Mouse (Mus musculus): ENCODE results near the gene Ssh2. TPM values are rescaled to one million over a fixed set of nuclear protein-coding genes. Genes with fewer than 3 reads are reported as not detected.
"Not testable (repeated sequence)": the region's sequence is repeated elsewhere in the genome, so short reads cannot be mapped to it uniquely, and the experiment has no call there.

The Ssh2 gene
- total RNA-seq, 2 experiments from 2014 or later: 46.9 to 49.6 TPM

DNA sequence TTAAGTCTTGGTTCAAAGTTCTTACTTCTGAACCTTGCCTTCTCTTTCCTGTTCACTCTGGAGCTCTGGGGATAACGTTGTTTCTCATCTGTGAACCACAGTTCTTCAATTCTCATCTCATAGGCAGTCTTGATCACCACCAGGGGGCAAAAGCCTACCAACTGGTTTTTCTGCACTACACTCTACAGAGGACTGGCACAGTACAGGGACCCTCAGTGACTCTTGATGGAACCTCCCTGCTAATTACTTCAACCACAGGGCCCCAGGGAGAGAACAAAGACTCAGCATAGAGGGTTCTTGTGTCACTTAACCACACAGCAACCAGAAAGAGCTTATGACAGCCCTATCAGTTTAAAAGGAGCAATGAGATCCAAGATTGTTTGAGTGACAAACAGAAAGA lies 1.3 kb upstream of the Ssh2 start:
- peak; percentile 57 to 67 for DNase-seq (ENCODE audit: extremely low spot score in 1 of 2, low spot score in 2 of 2)
- intact Hi-C loops (cut with DNase I): loop anchor here (2.0 to 5.0 kb wide), 3 partner anchors 94 to 228 kb away; no protein-coding TSS in a partner anchor

DNA sequence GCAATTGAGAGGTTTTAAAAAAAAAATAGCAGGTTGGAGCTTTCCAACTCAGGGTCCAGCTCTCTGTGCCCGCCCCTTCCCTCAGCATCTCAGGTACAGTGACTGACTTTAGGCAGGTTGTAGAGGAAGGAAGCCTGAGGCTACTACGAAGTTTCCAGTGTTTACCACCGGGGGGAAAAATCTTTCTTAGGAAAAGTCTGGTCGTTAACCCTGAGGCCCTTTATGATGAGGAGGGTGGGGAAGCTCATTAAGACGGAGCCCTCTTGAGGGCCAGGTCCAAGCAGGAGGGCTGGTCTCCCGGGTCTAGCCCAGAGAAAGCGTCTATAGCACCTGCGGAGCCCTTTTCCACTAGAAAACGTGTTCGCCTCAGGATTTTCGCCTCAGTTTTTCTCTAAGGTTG lies 604 bp upstream of the Ssh2 start:
- DNase-seq (ENCODE audit: extremely low spot score in 1 of 2, low spot score in 2 of 2): no peak
- intact Hi-C loops (cut with DNase I): loop anchor here (2.0 to 5.0 kb wide), 2 partner anchors 93 to 227 kb away; no protein-coding TSS in a partner anchor

DNA sequence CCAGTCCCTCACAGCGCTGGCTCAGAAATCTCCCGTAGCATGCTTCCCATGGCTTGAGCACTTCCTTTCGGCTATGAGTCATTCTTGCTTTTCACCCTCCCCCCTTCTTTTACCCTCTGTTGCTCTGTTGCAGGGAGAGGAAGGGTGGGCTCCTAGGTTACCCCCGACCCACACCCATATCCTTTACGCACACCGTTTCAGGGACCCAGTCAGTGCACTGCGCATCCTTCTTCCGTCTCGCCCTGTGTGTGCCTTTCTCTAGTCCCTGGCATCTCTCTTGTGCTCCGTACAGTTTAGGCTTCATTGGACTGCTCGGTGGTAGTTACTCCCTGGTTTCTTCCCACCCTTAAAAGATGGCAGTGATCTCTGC lies 659 bp downstream of the Ssh2 start:
- intact Hi-C loops (cut with DNase I): loop anchor here (5.0 kb wide), 1 partner anchor 226 kb away; no protein-coding TSS in a partner anchor
- DNase-seq (ENCODE audit: extremely low spot score in 1 of 2, low spot score in 2 of 2): peak in 1 of 2 experiments; percentile 27

DNA sequence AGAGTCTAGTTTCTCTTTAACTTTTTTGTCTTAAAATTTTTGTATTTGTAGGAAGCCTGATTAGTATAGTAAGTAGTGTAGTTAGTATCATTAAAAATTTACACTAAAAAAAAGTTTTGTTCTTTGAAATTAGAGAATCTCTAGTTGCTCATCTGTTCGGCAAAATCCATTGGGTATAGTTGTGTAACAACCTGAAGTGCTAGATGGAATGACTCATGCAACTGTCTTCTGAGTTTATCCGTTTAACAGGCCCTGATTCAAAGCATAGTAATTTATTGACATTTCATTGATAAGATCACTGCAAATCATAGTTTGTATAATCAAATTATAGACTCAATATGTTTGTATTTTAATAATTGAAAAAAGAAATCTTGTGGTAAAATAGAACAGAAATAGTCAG lies 14.7 kb downstream of the Ssh2 start:
- DNase-seq (ENCODE audit: extremely low spot score in 1 of 2, low spot score in 2 of 2): no peak
- intact Hi-C loops (cut with DNase I): no loop called here

DNA sequence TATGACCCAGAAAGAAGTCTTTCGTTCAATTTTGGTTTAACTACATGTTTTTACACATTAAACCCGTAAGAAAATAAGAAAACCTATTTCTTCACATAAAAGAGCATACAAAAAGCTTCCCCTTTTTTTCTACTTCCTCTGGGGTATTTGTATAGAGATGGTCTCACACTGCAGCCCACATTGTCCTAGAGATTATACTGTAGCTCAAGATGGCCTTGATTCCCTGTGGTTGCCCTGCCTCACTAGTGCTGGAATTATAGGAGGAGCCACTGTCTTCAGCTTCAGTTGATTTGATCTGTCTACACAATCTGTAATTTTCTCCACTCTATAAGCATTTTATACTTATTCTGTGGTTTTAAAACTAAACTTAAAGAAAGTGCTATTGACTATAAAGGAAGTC lies 15.4 kb downstream of the Ssh2 start:
- DNase-seq (ENCODE audit: extremely low spot score in 1 of 2, low spot score in 2 of 2): no peak
- intact Hi-C loops (cut with DNase I): no loop called here

DNA sequence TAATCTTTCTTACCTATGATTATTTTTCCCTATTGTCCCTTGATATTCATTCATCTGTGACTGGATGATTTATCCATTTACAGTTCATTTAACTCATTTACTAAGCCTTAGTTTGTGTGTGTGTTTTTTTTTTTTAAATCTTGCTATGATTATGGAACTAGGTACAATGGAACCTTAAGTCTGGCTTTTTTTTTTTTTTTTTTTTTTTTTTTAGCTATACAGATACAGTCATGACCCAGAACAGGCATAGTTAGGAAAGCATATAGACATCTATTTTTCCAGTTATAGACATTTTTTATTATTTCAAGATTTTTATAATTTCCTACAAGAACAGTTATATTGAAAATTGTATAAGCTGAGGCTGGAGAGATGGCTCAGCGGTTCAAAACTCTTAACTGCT lies 19.2 kb downstream of the Ssh2 start:
- DNase-seq (ENCODE audit: extremely low spot score in 1 of 2, low spot score in 2 of 2): no peak
- intact Hi-C loops (cut with DNase I): no loop called here

DNA sequence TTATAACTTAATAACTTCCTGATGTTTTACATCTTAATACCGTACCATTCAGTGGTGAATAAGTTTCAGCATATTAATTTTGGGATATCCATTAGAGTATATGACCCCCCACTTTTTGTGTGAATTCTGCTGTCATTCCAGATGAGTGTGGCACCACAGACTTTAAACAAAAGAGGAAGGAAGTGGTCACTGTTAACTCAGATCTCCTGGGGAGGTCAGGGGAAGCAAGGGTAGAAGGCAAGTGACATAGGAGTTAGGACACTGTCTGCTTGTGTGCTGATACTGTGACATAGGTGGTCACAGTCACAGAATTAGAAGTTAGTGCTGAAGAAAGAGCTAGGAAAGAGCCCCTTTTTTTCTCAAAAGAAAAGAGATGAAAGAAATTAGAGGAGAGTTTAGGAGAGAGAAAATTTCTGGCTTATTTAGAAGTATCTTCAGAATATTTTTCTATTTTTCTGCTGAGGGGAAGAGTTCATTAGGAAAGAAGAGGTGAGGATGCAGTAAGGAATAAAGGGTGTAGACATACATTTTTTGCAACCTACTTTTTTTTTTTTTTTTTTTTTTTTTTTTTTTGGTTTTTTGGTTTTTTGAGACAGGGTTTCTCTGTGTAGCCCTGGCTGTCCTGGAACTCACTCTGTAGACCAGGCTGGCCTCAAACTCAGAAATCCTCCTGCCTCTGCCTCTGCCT lies 23.7 kb downstream of the Ssh2 start:
- no peak for DNase-seq (ENCODE audit: extremely low spot score in 1 of 2, low spot score in 2 of 2)
- intact Hi-C loops (cut with DNase I): no loop called here

DNA sequence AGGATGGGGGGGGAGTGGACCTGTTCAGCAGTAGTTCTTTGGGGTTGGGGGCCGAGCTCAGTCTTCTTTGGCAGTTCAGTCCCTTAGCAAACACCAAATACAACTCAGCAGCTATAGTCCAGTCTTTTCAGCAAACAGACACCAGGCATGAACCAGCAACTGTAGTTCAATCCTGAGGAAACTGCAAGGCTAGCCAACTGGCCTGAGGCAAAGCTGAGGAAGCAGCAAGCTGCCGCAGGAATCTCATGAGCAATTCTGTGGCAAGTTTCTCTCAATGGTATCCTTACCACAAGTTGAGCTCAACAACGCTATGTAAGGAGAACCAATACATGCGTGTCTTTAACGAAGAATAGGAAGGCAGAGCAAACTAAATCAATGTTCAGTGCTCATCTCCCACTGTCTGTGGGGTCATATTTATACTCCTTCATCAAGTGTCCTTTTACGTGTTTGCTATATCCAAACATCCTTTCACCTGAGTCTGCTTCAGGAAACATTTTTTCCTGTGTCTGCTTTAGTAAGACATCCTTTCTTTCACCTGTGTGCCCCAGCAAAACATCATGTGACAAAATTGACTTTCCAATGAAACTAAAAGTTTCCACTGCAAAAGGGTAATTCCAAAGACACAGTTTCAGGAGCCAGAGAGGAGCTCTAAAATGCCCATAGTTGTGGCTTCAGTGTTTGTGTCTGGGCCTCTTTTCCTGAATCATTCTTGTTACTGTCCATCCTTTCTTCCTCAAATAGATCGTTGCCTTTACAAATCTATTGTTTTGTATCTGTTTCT lies 24.6 kb downstream of the Ssh2 start:
- intact Hi-C loops (cut with DNase I): no loop called here
- DNase-seq (ENCODE audit: extremely low spot score in 1 of 2, low spot score in 2 of 2): no peak

DNA sequence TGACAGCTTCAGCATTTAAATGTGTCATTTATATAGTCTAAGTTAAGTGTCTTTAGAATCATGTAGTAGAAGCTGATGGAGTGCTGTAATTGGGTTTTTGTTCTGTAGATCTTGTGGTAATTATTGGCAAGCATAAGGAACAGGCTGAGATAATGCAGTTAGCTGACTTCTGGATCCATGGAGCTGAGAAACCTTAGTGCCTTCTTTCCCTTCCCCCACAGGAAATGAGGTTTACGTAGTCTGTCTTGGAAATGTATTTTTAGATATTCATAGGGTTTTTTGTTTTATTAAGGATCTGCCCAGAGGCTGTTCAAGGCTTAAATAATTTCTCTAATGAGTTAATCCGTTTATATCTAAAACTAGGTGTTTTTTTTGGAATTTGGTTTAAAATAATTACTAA lies 26.8 kb downstream of the Ssh2 start:
- intact Hi-C loops (cut with DNase I): no loop called here
- no peak for DNase-seq (ENCODE audit: extremely low spot score in 1 of 2, low spot score in 2 of 2)

DNA sequence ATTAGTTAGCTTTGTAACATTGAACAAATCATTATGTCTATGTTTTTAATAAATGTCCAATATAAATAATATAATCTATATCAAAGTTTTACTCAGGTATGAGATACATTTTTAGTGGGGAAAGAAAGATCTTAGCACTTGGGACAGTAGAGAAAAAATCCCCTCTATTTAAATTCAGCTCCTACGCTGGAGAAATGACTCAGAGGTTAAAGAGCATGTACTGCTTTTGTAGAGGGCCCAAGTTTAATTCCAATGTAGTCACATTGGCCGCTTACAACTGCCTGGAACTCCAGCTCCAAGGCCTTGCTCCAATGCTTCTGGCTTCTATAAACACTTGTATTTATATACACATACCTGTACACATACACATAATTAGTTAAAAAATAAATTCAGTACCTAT lies 36.7 kb downstream of the Ssh2 start:
- no peak for DNase-seq (ENCODE audit: extremely low spot score in 1 of 2, low spot score in 2 of 2)
- intact Hi-C loops (cut with DNase I): no loop called here

DNA sequence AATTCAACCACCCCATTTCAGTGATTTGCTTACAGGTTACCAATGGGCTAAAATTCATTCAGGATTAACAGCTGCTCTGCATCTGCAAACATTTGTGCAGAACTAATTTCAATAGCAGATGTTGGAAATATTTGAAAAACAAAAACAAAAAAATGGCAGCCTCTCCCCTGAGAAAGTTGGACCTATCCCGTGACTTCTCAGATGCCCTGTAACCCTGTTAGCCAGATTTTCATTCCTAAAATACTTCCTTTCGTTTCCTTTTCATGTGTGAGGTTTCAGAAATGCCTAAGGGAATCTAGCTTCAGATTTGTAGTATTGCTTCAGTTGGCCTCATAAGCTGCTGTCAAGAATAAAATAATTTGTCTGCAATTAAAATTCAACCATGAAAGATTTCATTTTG lies 43.4 kb downstream of the Ssh2 start:
- no peak for DNase-seq (ENCODE audit: extremely low spot score in 1 of 2, low spot score in 2 of 2)
- intact Hi-C loops (cut with DNase I): no loop called here

DNA sequence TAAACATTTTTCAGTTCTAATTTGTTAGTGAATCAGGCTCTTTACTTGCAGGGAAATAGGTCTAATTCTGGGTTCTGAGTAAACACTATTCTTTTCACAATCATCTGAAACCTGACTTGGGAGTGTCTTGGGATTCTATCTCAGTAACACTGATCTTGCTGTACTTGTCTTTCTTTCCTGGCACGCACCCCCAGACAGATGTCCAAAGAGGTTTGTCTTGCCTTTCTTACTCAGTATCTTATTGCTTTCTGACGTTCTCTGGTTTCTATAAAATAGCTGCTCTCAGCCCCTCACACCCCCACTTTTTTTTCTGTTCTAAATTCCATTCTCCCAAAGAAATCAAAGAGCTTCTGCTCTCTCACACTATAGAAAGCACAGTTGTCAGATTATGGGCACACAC lies 51.3 kb downstream of the Ssh2 start:
- no peak for DNase-seq (ENCODE audit: extremely low spot score in 1 of 2, low spot score in 2 of 2)
- intact Hi-C loops (cut with DNase I): no loop called here

DNA sequence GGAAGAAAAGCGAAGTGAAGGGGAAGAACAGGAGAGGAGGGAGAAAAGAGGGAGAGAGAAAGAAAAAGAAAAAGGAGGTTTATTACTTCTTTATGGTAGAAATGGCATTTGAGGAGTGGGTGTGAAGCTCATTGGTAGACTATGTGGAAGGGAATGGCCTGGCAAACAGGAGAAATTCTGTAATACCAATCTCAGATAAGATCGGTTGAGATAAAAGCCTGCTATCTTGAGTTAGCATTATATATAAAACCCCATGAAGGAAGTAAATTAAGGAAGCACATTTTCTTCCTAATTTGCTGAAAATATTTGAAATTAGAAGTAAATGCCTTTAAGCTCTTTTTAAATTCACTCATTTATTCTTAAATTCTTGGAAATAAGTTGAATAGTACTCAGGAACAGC lies 59.9 kb downstream of the Ssh2 start:
- intact Hi-C loops (cut with DNase I): no loop called here
- DNase-seq (ENCODE audit: extremely low spot score in 1 of 2, low spot score in 2 of 2): no peak

DNA sequence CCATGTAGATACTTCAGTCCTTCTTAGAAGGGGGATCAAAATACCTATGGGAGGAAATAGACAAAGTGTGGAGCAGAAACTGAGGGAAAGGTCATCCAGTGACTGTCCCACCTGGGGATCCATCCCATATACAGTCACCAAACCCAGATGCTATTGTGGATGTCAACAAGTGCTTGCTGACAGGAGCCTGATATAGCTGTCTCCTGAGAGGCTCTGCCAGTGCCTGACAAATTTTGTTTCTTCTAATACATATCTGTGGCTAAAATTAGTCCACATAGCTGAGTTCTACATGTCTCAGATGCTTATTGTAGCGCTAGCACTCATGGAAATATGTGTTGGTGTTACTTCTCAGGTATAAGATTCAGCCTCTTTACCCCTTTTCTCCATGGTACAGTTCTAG lies 62.5 kb downstream of the Ssh2 start:
- intact Hi-C loops (cut with DNase I); DNase-seq (ENCODE audit: extremely low spot score in 1 of 2, low spot score in 2 of 2): not testable (repeated sequence)

DNA sequence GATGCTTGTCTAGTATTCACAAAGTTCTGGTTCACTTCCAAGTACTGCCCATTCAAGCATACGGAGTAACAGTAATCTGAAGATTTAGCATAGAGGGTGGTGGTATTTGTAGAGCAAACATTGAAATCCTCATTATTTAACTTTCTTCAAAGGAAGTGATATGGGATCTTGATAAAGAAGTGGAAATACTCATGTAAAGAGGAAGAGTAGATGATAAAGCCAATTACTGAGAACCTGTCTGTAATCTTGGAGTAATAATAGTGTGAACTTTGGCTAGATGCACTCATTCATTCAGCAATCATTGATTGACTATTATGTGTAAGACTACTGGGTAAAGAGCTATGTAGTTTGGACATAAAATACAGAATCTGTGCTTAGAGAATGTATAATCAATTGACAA lies 64.1 kb downstream of the Ssh2 start:
- intact Hi-C loops (cut with DNase I): no loop called here
- no peak for DNase-seq (ENCODE audit: extremely low spot score in 1 of 2, low spot score in 2 of 2)

DNA sequence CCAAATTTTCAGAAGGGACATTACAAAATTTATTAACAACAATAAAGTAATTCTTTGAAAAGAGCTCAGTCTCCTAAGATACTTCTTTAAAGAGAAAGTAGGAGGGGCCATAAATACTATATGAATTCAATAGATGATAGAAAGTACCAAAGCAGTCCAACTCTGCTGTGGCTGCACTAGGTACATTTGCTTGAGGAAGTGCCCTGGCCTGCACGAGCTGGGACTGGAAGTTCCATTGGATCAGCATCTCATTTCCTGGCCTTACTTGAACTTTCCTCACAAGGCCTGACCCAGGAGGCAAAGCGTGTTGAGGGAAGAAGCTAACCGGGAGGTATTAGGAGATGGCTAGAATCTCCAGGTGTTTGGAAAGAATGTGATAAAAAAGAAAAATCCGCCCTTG lies 75.4 kb downstream of the Ssh2 start:
- DNase-seq (ENCODE audit: extremely low spot score in 1 of 2, low spot score in 2 of 2): no peak
- intact Hi-C loops (cut with DNase I): no loop called here

DNA sequence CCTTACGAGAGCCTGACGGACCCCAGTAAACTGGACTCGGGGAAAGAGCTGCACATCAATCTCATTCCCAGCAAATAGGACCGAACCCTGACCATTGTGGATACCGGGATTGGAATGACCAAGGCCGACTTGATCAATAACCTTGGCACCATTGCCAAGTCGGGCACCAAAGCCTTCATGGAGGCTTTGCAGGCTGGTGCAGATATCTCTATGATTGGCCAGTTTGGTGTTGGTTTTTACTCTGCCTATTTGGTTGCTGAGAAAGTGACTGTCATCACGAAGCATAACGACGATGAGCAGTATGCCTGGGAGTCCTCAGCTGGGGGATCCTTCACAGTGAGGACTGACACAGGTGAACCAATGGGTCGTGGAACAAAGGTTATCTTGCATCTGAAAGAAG lies 77.6 kb downstream of the Ssh2 start:
- DNase-seq (ENCODE audit: extremely low spot score in 1 of 2, low spot score in 2 of 2); intact Hi-C loops (cut with DNase I): not testable (repeated sequence)

DNA sequence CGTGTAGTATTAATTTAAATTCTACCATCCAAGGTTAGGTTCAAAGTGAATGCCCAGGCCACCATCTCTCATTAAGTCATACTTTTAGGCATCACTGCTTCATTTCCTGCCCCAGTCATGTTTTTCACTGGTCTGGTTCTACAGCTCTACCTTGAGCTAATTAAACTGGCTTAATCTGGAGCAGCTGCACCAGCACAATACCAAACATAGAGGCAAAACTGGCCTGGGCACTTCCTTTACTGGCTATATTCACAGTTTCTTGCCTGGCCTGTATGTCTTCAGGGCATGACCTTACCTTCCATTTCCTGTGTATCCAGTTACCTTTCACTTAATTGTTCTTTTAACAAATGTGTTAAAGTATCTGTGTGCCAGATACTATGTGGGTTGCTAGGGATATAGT lies 81.2 kb downstream of the Ssh2 start:
- intact Hi-C loops (cut with DNase I): no loop called here
- no peak for DNase-seq (ENCODE audit: extremely low spot score in 1 of 2, low spot score in 2 of 2)

DNA sequence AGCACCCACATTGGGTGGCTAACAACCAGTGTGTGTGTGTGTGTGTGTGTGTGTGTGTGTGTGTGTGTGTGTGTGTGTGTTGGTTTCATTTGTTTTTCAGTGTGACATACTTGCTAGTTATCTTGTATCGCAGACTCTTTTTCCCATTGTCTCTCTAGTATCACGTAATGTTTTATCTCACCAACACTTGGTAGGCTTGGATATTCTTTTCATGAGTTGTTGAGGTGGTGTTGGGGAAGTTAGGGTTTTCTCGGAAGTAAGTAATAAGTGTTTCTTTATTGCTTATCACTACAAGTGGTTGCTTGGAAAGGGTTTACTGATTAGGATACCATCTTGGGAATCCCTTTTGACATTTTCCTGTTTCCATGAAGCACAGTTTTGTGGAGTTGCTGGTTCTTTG lies 91.1 kb downstream of the Ssh2 start:
- intact Hi-C loops (cut with DNase I): loop anchor here (5.0 kb wide), 1 partner anchor 205 kb away; no protein-coding TSS in a partner anchor
- DNase-seq (ENCODE audit: extremely low spot score in 1 of 2, low spot score in 2 of 2): no peak

DNA sequence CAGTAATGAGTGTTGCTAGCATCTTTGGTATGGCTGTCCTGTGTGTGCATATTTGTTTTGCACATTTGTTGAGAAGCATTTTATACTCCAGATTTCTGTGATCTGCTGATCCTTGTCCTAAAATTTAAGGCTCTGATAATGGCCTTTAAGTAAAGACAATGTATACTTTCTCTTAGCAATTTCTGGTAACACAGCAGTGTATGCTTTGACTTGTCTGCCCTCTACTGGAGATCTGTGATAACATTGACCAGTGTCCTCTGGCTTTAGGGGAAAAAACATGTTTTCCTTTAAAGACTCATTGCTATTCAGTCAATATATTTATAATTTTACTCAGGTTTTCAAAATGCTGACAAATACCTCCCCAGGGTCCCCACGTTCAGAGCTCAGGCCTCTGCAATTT lies 92.4 kb downstream of the Ssh2 start:
- intact Hi-C loops (cut with DNase I): loop anchor here (2.0 to 5.0 kb wide), 2 partner anchors 94 to 206 kb away; no protein-coding TSS in a partner anchor
- peak; percentile 29 to 55 for DNase-seq (ENCODE audit: extremely low spot score in 1 of 2, low spot score in 2 of 2)
